Mouse (Mus musculus): ENCODE data around the gene Klhl5. TPM values are rescaled to one million over a fixed set of nuclear protein-coding genes. Genes with fewer than 3 reads are reported as not detected.

Gene Klhl5
- polyA plus RNA-seq, 1 experiment from 2014 or later: 27.2 TPM

DNA sequence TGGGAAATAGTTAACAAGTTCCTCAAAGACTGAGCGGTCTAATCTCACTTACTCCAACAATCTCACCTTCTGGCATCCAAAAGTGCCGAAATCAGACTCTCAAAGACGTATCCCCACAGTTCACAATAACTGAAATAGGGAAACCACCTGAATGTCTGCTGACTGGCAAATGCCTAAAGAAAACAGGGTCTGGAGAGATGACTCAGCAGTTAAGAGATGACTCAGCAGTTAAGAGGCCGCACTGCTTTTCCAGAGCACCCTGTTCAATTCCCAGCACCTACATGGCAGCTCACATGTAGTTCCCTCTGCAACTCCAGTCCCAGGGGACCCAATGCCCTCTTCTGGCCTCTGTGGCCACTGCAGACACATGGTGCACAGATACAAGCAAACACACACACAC, 29.3 kb upstream of the Klhl5 start:
- no peak overlapping the region for H3K4me2 ChIP-seq (replicated peaks)
- H3K27ac ChIP-seq (replicated peaks): no peak overlapping the region
- no peaks in the 10 kb centered on the region for H3K27me3 ChIP-seq
- H3K4me1 ChIP-seq: no peaks in the 10 kb centered on the region
- no peaks in the 10 kb centered on the region for H3K36me3 ChIP-seq
- H3K4me3 ChIP-seq: no peak overlapping the region
- ATAC-seq (ENCODE audit: low FRiP score, low read depth): no peak
- H3K9me3 ChIP-seq: no peaks in the 10 kb centered on the region
- H3K9ac ChIP-seq (replicated peaks): no peak overlapping the region
- 91% methylated on average over 4 of the region's 4 CpGs for WGBS

DNA sequence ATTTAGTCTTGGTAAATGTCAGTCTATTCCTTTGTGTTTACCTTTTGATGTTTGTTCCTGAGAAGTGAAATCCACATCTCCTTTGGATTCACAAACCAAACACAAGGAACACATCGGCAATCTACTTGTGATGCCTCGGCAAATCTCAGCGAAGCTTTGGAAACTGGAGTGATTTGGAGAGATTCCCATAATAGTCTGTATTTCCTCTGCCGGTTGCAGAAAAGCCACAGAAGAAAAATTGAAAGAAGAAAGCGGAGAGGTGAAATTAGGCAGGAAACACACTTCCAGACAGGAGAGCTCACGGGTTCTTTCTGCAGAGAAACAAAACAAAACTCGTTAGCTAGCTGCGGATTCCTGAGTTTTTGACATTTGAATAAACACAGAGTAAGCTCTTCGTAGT, 27.5 kb upstream of the Klhl5 start:
- Histone ChIP-seq H3K4me2 (replicated peaks) (no peak overlapping the region), H3K4me1 (no peaks in the 10 kb centered on the region), H3K9ac (replicated peaks) (no peak overlapping the region), H3K36me3 (no peaks in the 10 kb centered on the region), H3K4me3 (no peak overlapping the region), H3K27me3 (no peaks in the 10 kb centered on the region), H3K27ac (replicated peaks) (no peak overlapping the region), H3K9me3 (no peaks in the 10 kb centered on the region)
- WGBS: 79% methylated on average over 9 of the region's 9 CpGs
- no peak for ATAC-seq (ENCODE audit: low FRiP score, low read depth)

- Histone ChIP-seq H3K9me3 (no peaks in the 10 kb centered on the region), H3K4me3 (no peak overlapping the region), H3K4me2 (replicated peaks) (no peak overlapping the region), H3K9ac (replicated peaks) (no peak overlapping the region), H3K27ac (replicated peaks) (no peak overlapping the region), H3K4me1 (no peaks in the 10 kb centered on the region), H3K27me3 (no peaks in the 10 kb centered on the region), H3K36me3 (no peaks in the 10 kb centered on the region)
- WGBS: 77% methylated on average over 4 of the region's 4 CpGs
- ATAC-seq (ENCODE audit: low FRiP score, low read depth): no peak
Observed at GRCm38 (mm10) chr5:65081836-65082235, 25.5 kb upstream of the Klhl5 start.

- Histone ChIP-seq H3K27me3 (no peaks in the 10 kb centered on the region), H3K36me3 (no peaks in the 10 kb centered on the region), H3K27ac (replicated peaks) (no peak overlapping the region), H3K4me2 (replicated peaks) (no peak overlapping the region), H3K4me1 (no peaks in the 10 kb centered on the region), H3K4me3 (no peak overlapping the region), H3K9ac (replicated peaks) (no peak overlapping the region), H3K9me3 (no peaks in the 10 kb centered on the region)
- 89% methylated on average over 6 of the region's 6 CpGs for WGBS
- ATAC-seq (ENCODE audit: low FRiP score, low read depth): no peak
Observed at GRCm38 (mm10) chr5:65086522-65086921, 20.8 kb upstream of the Klhl5 start.

DNA sequence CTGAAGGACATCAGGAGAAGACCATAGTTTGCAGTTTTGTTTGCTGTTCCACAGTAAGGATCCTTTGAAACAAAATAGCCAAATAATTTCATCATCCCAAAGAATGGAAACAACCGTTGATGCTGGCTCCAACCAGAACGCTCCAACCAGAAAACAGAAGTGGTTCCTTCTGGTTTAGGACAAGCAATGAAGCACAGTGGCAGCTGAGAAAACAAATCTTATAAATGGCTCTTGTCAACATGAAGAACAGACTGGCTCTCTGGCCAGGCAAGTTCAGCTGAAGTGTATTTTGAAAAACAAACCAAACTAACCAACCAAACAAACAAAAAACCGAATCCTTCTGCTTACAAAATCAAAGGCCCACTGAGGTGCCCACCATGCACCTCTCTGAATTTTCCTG, 17.6 kb upstream of the Klhl5 start:
- 82% methylated on average over 3 of the region's 3 CpGs for WGBS
- no peak overlapping the region for H3K27ac ChIP-seq (replicated peaks)
- ATAC-seq (ENCODE audit: low FRiP score, low read depth): no peak
- H3K4me2 ChIP-seq (replicated peaks): no peak overlapping the region
- no peaks in the 10 kb centered on the region for H3K36me3 ChIP-seq
- H3K4me3 ChIP-seq: no peak overlapping the region
- H3K4me1 ChIP-seq: no peaks in the 10 kb centered on the region
- H3K9ac ChIP-seq (replicated peaks): no peak overlapping the region
- H3K9me3 ChIP-seq: no peaks in the 10 kb centered on the region
- no peaks in the 10 kb centered on the region for H3K27me3 ChIP-seq

- H3K4me3 ChIP-seq: no peak overlapping the region
- H3K4me1 ChIP-seq: no peaks in the 10 kb centered on the region
- H3K9me3 ChIP-seq: no peaks in the 10 kb centered on the region
- ATAC-seq (ENCODE audit: low FRiP score, low read depth): no peak
- 81% methylated on average over 11 of the region's 11 CpGs for WGBS
- H3K9ac ChIP-seq (replicated peaks): no peak overlapping the region
- H3K27ac ChIP-seq (replicated peaks): no peak overlapping the region
- H3K4me2 ChIP-seq (replicated peaks): no peak overlapping the region
- H3K36me3 ChIP-seq: no peaks in the 10 kb centered on the region
- no peaks in the 10 kb centered on the region for H3K27me3 ChIP-seq
Observed at GRCm38 (mm10) chr5:65091184-65091858, 16.0 kb upstream of the Klhl5 start.

DNA sequence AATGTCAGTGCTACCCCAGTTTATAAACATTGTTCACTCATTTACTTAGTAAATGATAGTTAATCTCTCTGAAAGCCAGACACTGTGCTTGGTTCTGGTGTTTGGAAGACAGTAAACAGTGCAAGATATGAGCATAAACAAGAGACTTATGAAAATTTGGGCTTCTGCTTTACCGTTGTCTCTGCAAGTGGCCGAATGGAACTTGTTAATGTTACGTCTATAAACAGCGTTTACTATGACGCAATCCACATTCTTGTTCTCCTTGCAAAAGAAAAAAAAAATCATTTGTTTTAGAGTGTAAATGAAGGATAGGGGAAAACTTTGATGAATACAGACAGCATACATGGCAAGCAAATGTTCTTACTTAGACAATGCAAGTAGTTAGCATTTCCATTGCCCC, 15.4 kb upstream of the Klhl5 start, which contains the start of gene Tmem156:
Gene Tmem156 (minus strand): TSS at position 212 of the 400 bp plus-strand sequence.
- H3K36me3 ChIP-seq: no peaks in the 10 kb centered on the region
- no peaks in the 10 kb centered on the region for H3K27me3 ChIP-seq
- no peak within 1 kb of the TSS for H3K4me2 ChIP-seq (replicated peaks)
- no peak within 1 kb of the TSS for H3K9ac ChIP-seq (replicated peaks)
- no peaks in the 10 kb centered on the region for H3K9me3 ChIP-seq
- 87% methylated on average over 5 of the region's 5 CpGs for WGBS
- no peak for ATAC-seq (ENCODE audit: low FRiP score, low read depth)
- no peak within 1 kb of the TSS for H3K4me3 ChIP-seq
- no peaks in the 10 kb centered on the region for H3K4me1 ChIP-seq
- no peak within 1 kb of the TSS for H3K27ac ChIP-seq (replicated peaks)

- Histone ChIP-seq H3K4me1 (no peaks in the 10 kb centered on the region), H3K27ac (replicated peaks) (no peak overlapping the region), H3K27me3 (no peaks in the 10 kb centered on the region), H3K9me3 (no peaks in the 10 kb centered on the region), H3K36me3 (no peaks in the 10 kb centered on the region), H3K4me3 (no peak overlapping the region), H3K9ac (replicated peaks) (no peak overlapping the region), H3K4me2 (replicated peaks) (no peak overlapping the region)
- ATAC-seq (ENCODE audit: low FRiP score, low read depth): no peak
Observed at GRCm38 (mm10) chr5:65093769-65094168, 13.6 kb upstream of the Klhl5 start.

- H3K4me2 ChIP-seq (replicated peaks): no peak overlapping the region
- 86% methylated on average over 7 of the region's 7 CpGs for WGBS
- H3K9ac ChIP-seq (replicated peaks): no peak overlapping the region
- no peak overlapping the region for H3K4me3 ChIP-seq
- H3K27me3 ChIP-seq: no peaks in the 10 kb centered on the region
- peaks cover 1% of the 10 kb centered on the region; the same call in 1 of the 2 replicates for H3K4me1 ChIP-seq
- no peak for ATAC-seq (ENCODE audit: low FRiP score, low read depth)
- no peaks in the 10 kb centered on the region for H3K36me3 ChIP-seq
- H3K27ac ChIP-seq (replicated peaks): no peak overlapping the region
- H3K9me3 ChIP-seq: no peaks in the 10 kb centered on the region
Observed at GRCm38 (mm10) chr5:65094902-65095545, 12.3 kb upstream of the Klhl5 start.

DNA sequence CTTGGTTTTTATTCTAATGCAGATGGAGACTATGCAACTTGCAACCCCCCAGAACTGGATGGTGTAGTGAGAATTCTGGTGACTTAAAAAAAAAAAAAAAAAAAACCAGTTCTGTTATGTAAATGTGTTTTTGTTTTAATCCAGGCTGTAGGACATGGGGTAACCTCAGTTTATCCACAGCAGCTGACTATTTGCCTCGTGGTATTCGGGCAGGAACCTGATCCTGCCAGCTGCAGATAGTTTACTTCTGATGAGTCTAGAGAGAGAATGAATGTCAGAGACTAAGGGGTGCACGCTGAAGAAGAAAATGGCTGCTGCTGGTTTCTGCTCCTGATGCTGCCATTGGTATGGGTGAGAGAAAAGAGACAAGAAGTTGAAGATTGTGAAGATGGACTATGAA, 11.3 kb upstream of the Klhl5 start:
- Histone ChIP-seq H3K4me1 (peaks cover 3% of the 10 kb centered on the region; the same call in 1 of the 2 replicates), H3K36me3 (no peaks in the 10 kb centered on the region), H3K27ac (replicated peaks) (no peak overlapping the region), H3K27me3 (no peaks in the 10 kb centered on the region), H3K9ac (replicated peaks) (no peak overlapping the region), H3K4me2 (replicated peaks) (no peak overlapping the region), H3K9me3 (no peaks in the 10 kb centered on the region), H3K4me3 (no peak overlapping the region)
- WGBS: 89% methylated on average over 3 of the region's 3 CpGs
- no peak for ATAC-seq (ENCODE audit: low FRiP score, low read depth)

GRCm38 (mm10) chr5:65096805-65097204, 10.5 kb upstream of the Klhl5 start:
- Histone ChIP-seq H3K4me2 (replicated peaks) (no peak overlapping the region), H3K9me3 (no peaks in the 10 kb centered on the region), H3K36me3 (no peaks in the 10 kb centered on the region), H3K9ac (replicated peaks) (no peak overlapping the region), H3K27ac (replicated peaks) (no peak overlapping the region), H3K4me1 (peaks cover 3% of the 10 kb centered on the region; the same call in 1 of the 2 replicates), H3K27me3 (no peaks in the 10 kb centered on the region), H3K4me3 (no peak overlapping the region)
- 86% methylated on average over 3 of the region's 3 CpGs for WGBS
- no peak for ATAC-seq (ENCODE audit: low FRiP score, low read depth)

DNA sequence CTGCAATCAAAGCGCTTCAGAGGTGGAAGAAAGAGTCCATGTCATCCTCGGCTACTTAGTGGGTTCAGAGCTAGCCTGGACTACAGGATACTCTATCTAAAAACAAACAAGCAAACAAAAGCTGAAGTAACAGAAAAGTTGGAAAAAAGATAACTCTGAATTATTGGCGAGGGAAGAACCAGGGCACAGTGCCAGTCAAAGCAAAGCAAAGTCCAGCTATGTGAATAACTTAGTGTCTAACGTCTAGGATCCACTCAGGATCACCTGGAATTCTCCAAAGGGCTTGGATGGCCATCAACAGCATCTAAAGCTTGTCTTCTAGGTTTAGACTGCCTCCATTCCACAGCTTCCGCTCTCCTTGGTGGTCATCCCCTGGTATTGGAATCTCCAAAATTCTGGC, 9.9 kb upstream of the Klhl5 start:
- Histone ChIP-seq H3K27me3 (no peaks in the 10 kb centered on the region), H3K4me2 (replicated peaks) (no peak overlapping the region), H3K4me3 (no peak overlapping the region), H3K27ac (replicated peaks) (no peak overlapping the region), H3K4me1 (peaks cover 3% of the 10 kb centered on the region; the same call in 1 of the 2 replicates), H3K9ac (replicated peaks) (no peak overlapping the region), H3K9me3 (no peaks in the 10 kb centered on the region), H3K36me3 (no peaks in the 10 kb centered on the region)
- 88% methylated on average over 5 of the region's 5 CpGs for WGBS
- no peak for ATAC-seq (ENCODE audit: low FRiP score, low read depth)
